Mouse (Mus musculus): ENCODE results near the gene Lamb3.
A peak's percentile ranks its signal among the peaks of the same experiment; 100 is the strongest.

- TF ChIP-seq CTCF (IDR thresholded peaks at IDR 0.05), result no peak
- 0 out of 2 replicates have a peak, but pooled peaks have one; percentile 31 for TF ChIP-seq EP300 (IDR thresholded peaks at IDR 0.05)
Observed at GRCm38 (mm10) chr1:193309785-193310518, 102.5 kb downstream of the Lamb3 start.

Measured in lung, postnatal 0 days (tissue).